Mouse (Mus musculus): ENCODE results near the gene Eci2. TPM values are rescaled to one million over a fixed set of nuclear protein-coding genes. Genes with fewer than 3 reads are reported as not detected.
"Not testable (repeated sequence)": the region's sequence is repeated elsewhere in the genome, so short reads cannot be mapped to it uniquely, and the experiment has no call there.

Gene Eci2
- polyA plus RNA-seq, 2 experiments, result 27.8 to 48.6 TPM

DNA sequence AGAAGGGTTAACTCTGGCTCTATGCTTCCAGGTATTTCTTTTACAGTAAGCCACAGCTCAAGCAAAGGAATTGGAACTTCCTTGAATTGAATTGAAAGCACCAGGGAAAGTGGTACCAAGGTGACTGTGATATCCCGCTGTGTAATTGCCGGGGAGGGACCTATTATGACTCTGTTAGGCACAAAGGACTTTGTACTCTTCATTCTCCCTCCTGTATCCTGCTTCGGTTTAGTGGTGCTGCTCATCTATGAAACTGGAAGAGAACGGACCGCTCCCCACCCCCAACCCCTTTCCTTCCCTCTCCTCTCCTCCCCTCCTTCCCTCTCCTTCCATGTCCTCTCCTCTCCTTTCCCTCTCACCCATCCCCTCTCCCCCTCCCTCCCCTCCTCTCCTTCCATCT is 62.0 kb downstream of the Eci2 start:
- H3K27ac ChIP-seq, result no peak overlapping the region
- 20% methylated on average over 5 of the region's 5 CpGs for WGBS (ENCODE audit: insufficient replicate concordance)
- peaks cover 2% of the 10 kb centered on the region in 2 experiments; a peak in 1 of 4 replicates for H3K4me1 ChIP-seq (replicated peaks; ENCODE audit: control insufficient read depth in 2 of 2, insufficient read depth in 2 of 2, low read length in 1 of 2)
- no peak overlapping the region; the same call in 1 of the 2 replicates for H3K4me2 ChIP-seq (ENCODE audit: low read depth)
- ATAC-seq (ENCODE audit: insufficient read depth) (no peak), DNase-seq (ENCODE audit: low read depth in 3 of 3, low spot score in 3 of 3) (no peak)
- no peaks in the 10 kb centered on the region for H3K9me3 ChIP-seq (ENCODE audit: control insufficient read depth, low read length)
- no peak overlapping the region for H3K9ac ChIP-seq (replicated peaks)
- H3K36me3 ChIP-seq (replicated peaks; ENCODE audit: control insufficient read depth, insufficient read depth, low read depth), result no peaks in the 10 kb centered on the region
- no peak for TF ChIP-seq EP300 (IDR thresholded peaks at IDR 0.05; ENCODE audit: low read depth)
- TF ChIP-seq CTCF (IDR thresholded peaks at IDR 0.05; ENCODE audit: low read depth), result no peak
- H3K4me3 ChIP-seq (ENCODE audit: insufficient read depth in 1 of 2, low read depth in 2 of 2, low read length in 2 of 2), result no peak overlapping the region; a peak in 1 of 4 replicates
- peaks cover 15% of the 10 kb centered on the region for H3K27me3 ChIP-seq (ENCODE audit: control insufficient read depth, insufficient read depth, low read length)

DNA sequence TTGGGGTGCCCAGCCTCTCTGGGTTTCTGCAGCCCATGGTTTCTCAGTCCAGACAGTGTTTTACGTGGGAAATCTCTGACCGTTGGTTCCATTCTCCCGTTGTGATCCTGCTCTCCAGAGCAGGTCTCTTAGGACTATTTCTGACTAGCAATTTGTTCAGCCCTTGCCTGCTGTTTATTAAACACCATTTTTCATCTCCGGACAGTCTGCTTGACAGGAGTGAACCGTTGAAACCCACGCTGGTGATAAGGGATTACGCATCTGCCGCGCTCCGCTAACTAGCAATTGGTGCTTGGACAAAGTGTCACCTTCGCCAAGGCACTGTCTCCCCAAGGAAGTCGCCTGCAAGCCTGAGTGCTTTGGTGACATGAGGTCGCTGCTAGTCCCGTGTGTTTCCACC is 62.5 kb downstream of the Eci2 start:
- no peak overlapping the region for H3K27ac ChIP-seq
- TF ChIP-seq CTCF (IDR thresholded peaks at IDR 0.05; ENCODE audit: low read depth) (no peak), EP300 (IDR thresholded peaks at IDR 0.05; ENCODE audit: low read depth) (no peak)
- H3K27me3 ChIP-seq (ENCODE audit: control insufficient read depth, insufficient read depth, low read length), result peaks cover 15% of the 10 kb centered on the region
- peak overlapping the region; percentile 62 for H3K4me2 ChIP-seq (ENCODE audit: low read depth)
- DNase-seq (ENCODE audit: low read depth in 3 of 3, low spot score in 3 of 3) (no peak), ATAC-seq (ENCODE audit: insufficient read depth) (no peak)
- no peak overlapping the region for H3K9ac ChIP-seq (replicated peaks)
- H3K4me1 ChIP-seq (replicated peaks; ENCODE audit: control insufficient read depth in 2 of 2, insufficient read depth in 2 of 2, low read length in 1 of 2), result peaks cover 2% of the 10 kb centered on the region in 2 experiments; a peak in 1 of 4 replicates
- no peaks in the 10 kb centered on the region for H3K9me3 ChIP-seq (ENCODE audit: control insufficient read depth, low read length)
- WGBS (ENCODE audit: insufficient replicate concordance), result 3% methylated on average over 14 of the region's 14 CpGs
- H3K4me3 ChIP-seq (ENCODE audit: insufficient read depth in 1 of 2, low read depth in 2 of 2, low read length in 2 of 2), result peak overlapping the region in 1 of 2 experiments; percentile 39; a peak in 1 of 4 replicates
- no peaks in the 10 kb centered on the region for H3K36me3 ChIP-seq (replicated peaks; ENCODE audit: control insufficient read depth, insufficient read depth, low read depth)

DNA sequence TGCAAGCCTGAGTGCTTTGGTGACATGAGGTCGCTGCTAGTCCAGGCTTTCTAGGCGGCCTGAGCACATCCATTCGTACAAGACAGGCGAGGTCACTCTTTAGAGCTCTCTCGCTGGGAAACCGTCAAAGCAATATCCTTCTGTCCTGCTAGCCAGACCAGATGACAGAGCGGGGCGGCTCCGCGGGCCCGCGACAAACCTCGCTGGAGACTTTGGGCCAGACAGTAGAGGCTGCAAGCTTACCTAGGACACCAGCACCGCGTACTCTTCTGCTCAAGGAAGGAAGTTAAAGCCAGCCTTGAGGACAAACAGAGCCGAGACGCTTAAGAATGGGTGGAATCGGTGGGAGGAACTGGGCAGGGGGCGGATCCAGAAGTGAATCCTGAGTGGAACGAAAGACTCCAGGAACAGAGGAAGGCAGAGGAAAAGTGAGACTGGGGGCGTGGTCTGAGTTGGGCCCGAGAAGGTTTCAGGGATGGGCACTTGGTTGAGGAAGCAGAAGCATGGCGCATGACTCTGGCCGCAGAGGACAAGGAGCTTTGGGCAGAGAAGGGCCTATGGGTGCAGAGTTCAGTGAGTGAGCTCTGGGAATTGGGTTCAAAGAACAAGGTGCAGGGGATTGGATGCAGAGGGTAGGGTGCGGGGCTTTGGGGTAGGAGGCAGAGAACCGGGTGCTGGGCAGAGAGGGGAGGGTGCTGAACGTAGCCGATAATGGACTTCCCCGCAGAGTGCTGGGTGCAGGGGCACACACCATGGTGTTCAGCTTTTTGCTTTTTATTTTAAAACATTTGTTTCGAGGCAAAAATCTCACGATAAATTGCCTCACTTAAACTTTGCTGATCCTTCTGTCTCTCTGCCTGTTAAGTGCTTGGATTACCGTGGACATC is 63.1 kb downstream of the Eci2 start, which contains the start of gene Eci3:
Eci3 (minus strand) TSS at position 300 of the 887 bp plus-strand sequence.
- 3% methylated on average over 32 of the region's 32 CpGs for WGBS (ENCODE audit: insufficient replicate concordance)
- peak within 1 kb of the TSS; percentile 32 to 39 for H3K4me3 ChIP-seq (ENCODE audit: insufficient read depth in 1 of 2, low read depth in 2 of 2, low read length in 2 of 2)
- H3K9me3 ChIP-seq (ENCODE audit: control insufficient read depth, low read length), result no peaks in the 10 kb centered on the region
- H3K27ac ChIP-seq, result no peak within 1 kb of the TSS
- H3K4me2 ChIP-seq (ENCODE audit: low read depth), result peak within 1 kb of the TSS; percentile 62
- DNase-seq (ENCODE audit: low read depth in 3 of 3, low spot score in 3 of 3), result no peak
- H3K9ac ChIP-seq (replicated peaks), result no peak within 1 kb of the TSS
- TF ChIP-seq EP300 (IDR thresholded peaks at IDR 0.05; ENCODE audit: low read depth), result no peak
- TF ChIP-seq CTCF (IDR thresholded peaks at IDR 0.05; ENCODE audit: low read depth), result no peak
- no peak for ATAC-seq (ENCODE audit: insufficient read depth)
- peaks cover 2% of the 10 kb centered on the region in 2 experiments; a peak in 1 of 4 replicates for H3K4me1 ChIP-seq (replicated peaks; ENCODE audit: control insufficient read depth in 2 of 2, insufficient read depth in 2 of 2, low read length in 1 of 2)
- no peaks in the 10 kb centered on the region for H3K36me3 ChIP-seq (replicated peaks; ENCODE audit: control insufficient read depth, insufficient read depth, low read depth)
- H3K27me3 ChIP-seq (ENCODE audit: control insufficient read depth, insufficient read depth, low read length), result peaks cover 15% of the 10 kb centered on the region

DNA sequence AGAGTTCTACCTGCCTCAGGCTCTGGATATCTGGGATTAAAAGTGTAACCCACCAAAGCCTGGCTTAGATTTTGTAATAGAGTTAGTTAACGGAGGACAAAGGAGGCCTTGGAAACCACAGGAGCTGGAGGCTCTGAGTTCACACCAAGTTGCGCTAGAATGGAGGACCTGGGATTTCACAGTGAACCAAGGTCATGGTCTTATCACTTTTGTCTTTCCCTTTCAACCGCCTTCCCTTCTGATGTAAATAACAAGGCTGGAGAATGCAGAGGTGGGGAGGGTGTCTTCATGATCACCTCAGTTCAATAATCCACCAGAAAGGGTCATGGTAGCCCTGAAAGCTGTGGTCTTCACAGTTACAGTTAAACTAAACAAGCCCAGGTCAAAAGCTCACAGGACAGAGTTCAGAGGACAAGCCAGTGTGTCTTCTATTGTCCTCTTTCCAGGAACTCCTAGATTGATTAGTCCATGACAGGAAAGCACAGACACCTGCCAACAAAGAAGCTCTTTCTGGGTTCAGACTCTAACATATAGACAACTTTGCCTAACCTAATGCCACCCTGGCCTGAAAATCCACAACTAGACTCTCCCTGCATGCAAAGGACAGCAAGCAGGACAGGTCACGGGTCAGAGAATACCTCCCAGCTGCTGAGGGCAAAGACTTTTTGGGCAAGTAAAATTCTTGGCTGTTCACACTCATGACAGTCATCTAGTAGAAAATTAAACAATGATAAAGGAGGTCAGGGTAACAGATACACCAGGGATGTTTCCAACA is 65.7 kb downstream of the Eci2 start:
- TF ChIP-seq CTCF (IDR thresholded peaks at IDR 0.05; ENCODE audit: low read depth), result no peak
- TF ChIP-seq EP300 (IDR thresholded peaks at IDR 0.05; ENCODE audit: low read depth), result no peak
- Histone ChIP-seq H3K9ac (replicated peaks) (no peak overlapping the region), H3K4me2 (ENCODE audit: low read depth) (no peak overlapping the region), H3K9me3 (ENCODE audit: control insufficient read depth, low read length) (no peaks in the 10 kb centered on the region), H3K27me3 (ENCODE audit: control insufficient read depth, insufficient read depth, low read length) (peaks cover 15% of the 10 kb centered on the region), H3K27ac (no peak overlapping the region), H3K4me3 (ENCODE audit: insufficient read depth in 1 of 2, low read depth in 2 of 2, low read length in 2 of 2) (no peak overlapping the region), H3K36me3 (replicated peaks; ENCODE audit: control insufficient read depth, insufficient read depth, low read depth) (no peaks in the 10 kb centered on the region), H3K4me1 (replicated peaks; ENCODE audit: control insufficient read depth in 2 of 2, insufficient read depth in 2 of 2, low read length in 1 of 2) (peaks cover 2% of the 10 kb centered on the region in 2 experiments; a peak in 1 of 4 replicates)
- DNase-seq (ENCODE audit: low read depth in 3 of 3, low spot score in 3 of 3) (no peak), ATAC-seq (ENCODE audit: insufficient read depth) (no peak)
- WGBS (ENCODE audit: insufficient replicate concordance), result 54% methylated on average over 4 of the region's 4 CpGs

DNA sequence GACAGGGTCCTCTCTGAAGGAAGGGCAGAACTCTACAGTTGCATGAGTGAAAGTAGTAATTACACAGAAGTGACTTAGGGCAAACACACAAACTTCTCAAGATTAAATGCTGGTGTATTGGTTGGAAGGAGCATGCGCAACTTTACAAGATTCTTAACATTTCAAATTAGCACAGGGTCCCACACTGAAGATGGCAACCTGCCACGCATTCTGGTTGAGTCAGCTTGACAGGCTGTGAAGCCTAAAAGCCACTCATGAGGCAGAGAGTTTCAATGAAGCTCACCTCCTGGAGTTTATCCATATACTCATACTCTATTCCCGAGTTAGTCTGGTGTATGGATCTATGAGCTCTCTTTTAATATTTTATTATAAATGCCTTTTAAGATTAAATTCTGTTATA is 68.7 kb downstream of the Eci2 start:
- not testable (repeated sequence) for H3K9me3 ChIP-seq (ENCODE audit: control insufficient read depth, low read length); H3K27me3 ChIP-seq (ENCODE audit: control insufficient read depth, insufficient read depth, low read length); H3K4me2 ChIP-seq (ENCODE audit: low read depth); H3K9ac ChIP-seq (replicated peaks); H3K4me1 ChIP-seq (replicated peaks; ENCODE audit: control insufficient read depth in 2 of 2, insufficient read depth in 2 of 2, low read length in 1 of 2); H3K4me3 ChIP-seq (ENCODE audit: insufficient read depth in 1 of 2, low read depth in 2 of 2, low read length in 2 of 2); DNase-seq (ENCODE audit: low read depth in 3 of 3, low spot score in 3 of 3); H3K27ac ChIP-seq; ATAC-seq (ENCODE audit: insufficient read depth); H3K36me3 ChIP-seq (replicated peaks; ENCODE audit: control insufficient read depth, insufficient read depth, low read depth)
- WGBS (ENCODE audit: insufficient replicate concordance), result 57% methylated on average over 3 of the region's 3 CpGs

Measured in liver, embryonic 14.5 days (tissue).